Mouse (Mus musculus) erythroblast, embryonic 14.5 days (primary cell): ENCODE results near the gene Gm21887.
"Not testable (repeated sequence)": the region's sequence is repeated elsewhere in the genome, so short reads cannot be mapped to it uniquely, and the experiment has no call there.

Source experiments
- GATA1 ChIP-seq: IDR thresholded peaks from 2 replicates; pipeline ENCODE4 v1.6.1; 2012; ENCODE audit warnings: low read length, inconsistent platforms, mixed read lengths
- TAL1 ChIP-seq: IDR thresholded peaks from 3 replicates; pipeline ENCODE4 v1.6.1; 2012; ENCODE audit warnings: low read length, inconsistent platforms, mixed read lengths

GRCm38 (mm10) chrX:169992086-169992930 lies 17.2 kb upstream of the Gm21887 start:
- not testable (repeated sequence) for TF ChIP-seq GATA1, TAL1
